Mouse (Mus musculus): ENCODE data around the gene Agbl4.

DNA sequence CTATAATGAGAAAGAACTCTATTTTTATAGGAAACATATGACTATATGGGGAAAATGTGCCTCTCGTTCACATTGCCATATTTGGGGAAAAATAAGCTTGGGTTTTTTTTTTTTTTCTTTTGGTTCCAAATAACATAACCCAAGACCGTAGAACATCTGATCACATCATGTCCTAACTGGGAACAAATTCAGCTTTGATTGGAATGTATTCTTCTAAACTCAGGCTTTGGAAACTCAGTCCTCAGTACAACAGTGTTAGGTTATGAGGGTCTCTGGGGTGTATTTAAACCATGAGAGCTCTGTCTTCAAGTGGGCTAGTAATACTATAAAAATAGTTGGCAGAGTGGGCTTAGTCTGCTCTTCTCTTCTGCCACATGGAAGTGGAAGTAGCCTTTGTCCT is 1205.7 kb downstream of the Agbl4 start:
- TF ChIP-seq CHD2 (IDR thresholded peaks at IDR 0.05; ENCODE audit: low read depth, low read length) (no peak), ZNF384 (IDR thresholded peaks at IDR 0.05; ENCODE audit: low read depth, low read length) (no peak), HCFC1 (IDR thresholded peaks at IDR 0.05; ENCODE audit: borderline replicate concordance, insufficient read depth, low read length) (no peak), ZC3H11A (IDR thresholded peaks at IDR 0.05; ENCODE audit: borderline replicate concordance, low read depth, low read length) (no peak), MAFK (IDR thresholded peaks at IDR 0.05; ENCODE audit: insufficient read depth, low read depth, low read length) (no peak)

Measured in ES-E14 (cell line).